8 mouse cellular contexts compared by ENCODE assay signal in the genomic region with DNA sequence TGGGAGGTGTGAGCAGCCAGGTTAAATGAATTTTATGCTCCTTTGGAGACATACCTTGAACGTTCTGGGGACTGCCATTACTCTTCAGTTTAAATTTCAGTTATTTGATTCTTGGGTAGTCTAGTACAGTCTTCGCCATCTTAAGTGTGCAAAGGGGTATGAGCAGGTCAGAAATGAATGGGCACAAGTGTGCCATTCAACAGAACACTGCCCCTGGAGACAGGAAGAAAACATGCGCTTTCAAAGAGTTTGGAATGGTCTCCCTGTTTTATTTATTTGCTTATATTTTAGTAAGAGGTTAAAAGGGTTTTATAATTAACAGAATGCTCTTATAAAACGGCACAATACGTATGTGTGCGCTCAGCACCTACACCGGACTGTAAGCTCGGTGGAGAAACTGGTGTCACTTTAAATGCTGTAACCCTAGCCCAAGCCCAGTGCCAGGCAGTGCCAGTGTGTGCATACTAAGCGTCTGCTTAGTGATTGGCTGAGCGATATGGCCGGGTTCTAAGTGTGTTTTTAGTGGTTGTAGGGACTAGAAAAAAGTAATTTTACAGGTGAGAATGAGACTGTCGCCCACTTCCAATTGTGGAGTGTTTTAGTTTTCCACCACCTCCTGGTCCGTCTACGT. TPM values are rescaled to one million over a fixed set of nuclear protein-coding genes. Genes with fewer than 3 reads are reported as not detected.
A peak's percentile ranks its signal among the peaks of the same experiment; 100 is the strongest.
DNase-seq lines count a peak whose midpoint lies in the region; ATAC-seq and TF ChIP-seq lines count a peak whose summit lies in the region.

No protein-coding gene starts in this region.

- peak; percentile 35 for TF ChIP-seq CTCF in hindbrain, postnatal 0 days (IDR thresholded peaks at IDR 0.05; ENCODE audit: low read depth)

- no peak for ATAC-seq in embryonic facial prominence, embryonic 14.5 days (ENCODE audit: low read depth)
- ATAC-seq in hindbrain, postnatal 0 days: no peak

- intact Hi-C loops in heart, postnatal 25 days (cut with DNase I): no loop called here

- no peak overlapping the region for H3K27ac ChIP-seq in heart, embryonic 10.5 days
- H3K27ac ChIP-seq in embryonic facial prominence, embryonic 14.5 days (replicated peaks; ENCODE audit: low read depth, low read length): no peak overlapping the region
- peak overlapping the region; percentile 85; the same call in 1 of the 2 replicates for H3K27ac ChIP-seq in hindbrain, postnatal 0 days
- peak overlapping the region; percentile 70 for H3K27ac ChIP-seq in macrophage

- H3K9ac ChIP-seq in embryonic facial prominence, embryonic 14.5 days (ENCODE audit: low read depth, low read length): peak overlapping the region; percentile 81; the same call in 1 of the 2 replicates
- H3K9ac ChIP-seq in hindbrain, postnatal 0 days (replicated peaks; ENCODE audit: low read length): peak overlapping the region; percentile 89

- peaks cover 63% of the 10 kb centered on the region for H3K79me2 ChIP-seq in macrophage (ENCODE audit: inconsistent target)

- peaks cover 23% of the 10 kb centered on the region for H3K4me1 ChIP-seq in heart, embryonic 10.5 days
- H3K4me1 ChIP-seq in embryonic facial prominence, embryonic 14.5 days (ENCODE audit: control insufficient read depth, insufficient read depth, low read length): peaks cover 7% of the 10 kb centered on the region
- H3K4me1 ChIP-seq in hindbrain, postnatal 0 days (ENCODE audit: insufficient read depth, low read length): peaks cover 13% of the 10 kb centered on the region; the same call in 1 of the 2 replicates

- H3K27me3 ChIP-seq in heart, embryonic 10.5 days (ENCODE audit: insufficient read depth, poor library complexity, severe bottlenecking): no peaks in the 10 kb centered on the region
- H3K27me3 ChIP-seq in embryonic facial prominence, embryonic 14.5 days (replicated peaks; ENCODE audit: control insufficient read depth, insufficient read depth, low read length): no peaks in the 10 kb centered on the region
- no peaks in the 10 kb centered on the region for H3K27me3 ChIP-seq in hindbrain, postnatal 0 days (ENCODE audit: insufficient read depth, low read length)

- H3K36me3 ChIP-seq in heart, embryonic 10.5 days: no peaks in the 10 kb centered on the region
- H3K36me3 ChIP-seq in embryonic facial prominence, embryonic 14.5 days (ENCODE audit: control insufficient read depth, insufficient read depth, low read length): no peaks in the 10 kb centered on the region
- H3K36me3 ChIP-seq in hindbrain, postnatal 0 days (ENCODE audit: insufficient read depth, low read length): no peaks in the 10 kb centered on the region
- H3K36me3 ChIP-seq in macrophage (ENCODE audit: inconsistent target): no peaks in the 10 kb centered on the region

- H3K4me2 ChIP-seq in embryonic facial prominence, embryonic 14.5 days (ENCODE audit: low read depth, low read length): peak overlapping the region; percentile 85
- H3K4me2 ChIP-seq in hindbrain, postnatal 0 days (ENCODE audit: low read depth, low read length): peak overlapping the region; percentile 83

- no peaks in the 10 kb centered on the region for H3K9me3 ChIP-seq in heart, embryonic 10.5 days
- no peaks in the 10 kb centered on the region for H3K9me3 ChIP-seq in embryonic facial prominence, embryonic 14.5 days (ENCODE audit: control insufficient read depth, low read length)
- H3K9me3 ChIP-seq in hindbrain, postnatal 0 days (ENCODE audit: low read length): no peaks in the 10 kb centered on the region

- H3K4me3 ChIP-seq in heart, embryonic 10.5 days: peak overlapping the region; percentile 87
- H3K4me3 ChIP-seq in embryonic facial prominence, embryonic 14.5 days (ENCODE audit: low read depth, low read length): peak overlapping the region; percentile 74
- H3K4me3 ChIP-seq in hindbrain, postnatal 0 days (ENCODE audit: low read length): peak overlapping the region; percentile 74
- peak overlapping the region; percentile 70 for H3K4me3 ChIP-seq in macrophage (ENCODE audit: inconsistent target)

- DNase-seq in heart, embryonic 10.5 days (ENCODE audit: low spot score): no peak
- DNase-seq in heart, postnatal 25 days (ENCODE audit: low spot score): no peak
- no peak for DNase-seq in embryonic facial prominence, embryonic 14.5 days (ENCODE audit: low spot score)
- peak; percentile 27 for DNase-seq in hindbrain, postnatal 0 days (ENCODE audit: low spot score)
- no peak for DNase-seq in urinary bladder, adult 18-20 months (ENCODE audit: low spot score in 2 of 2)
- no peak for DNase-seq in frontal cortex, postnatal 10 days (ENCODE audit: low spot score in 2 of 2)
- DNase-seq in frontal cortex, postnatal 14 days (ENCODE audit: low spot score in 2 of 2): no peak

- WGBS in heart, embryonic 10.5 days: 59% methylated on average over 14 of the region's 14 CpGs
- 42% methylated on average over 14 of the region's 14 CpGs for WGBS in embryonic facial prominence, embryonic 14.5 days
- WGBS in hindbrain, postnatal 0 days: 41% methylated on average over 14 of the region's 14 CpGs
- WGBS in macrophage (ENCODE audit: missing documents): 25% methylated on average over 14 of the region's 14 CpGs

RNA-seq across cellular contexts. Expression of gene Gnptab, which starts 1.6 kb away (rescaled TPM):
- polyA plus RNA-seq in heart, embryonic 10.5 days (2016; fragmentation: Nextera tagmentation; extraction: Ambion mirVana): 8.2 and 8.8 TPM in 2 replicates
- total RNA-seq in heart, postnatal 25 days (2021): 10 to 100 TPM; 25.5 to 29.9 TPM
- 9.2 and 9.4 TPM in 2 replicates for polyA plus RNA-seq in embryonic facial prominence, embryonic 14.5 days (2014; fragmentation: Nextera tagmentation; extraction: Ambion mirVana)
- total RNA-seq in hindbrain, postnatal 0 days (2014; rRNA removed): 40.5 and 41.2 TPM in 2 replicates
- polyA plus RNA-seq in hindbrain, postnatal 0 days (2015; fragmentation: Nextera tagmentation; extraction: Ambion mirVana): 17.9 and 19.0 TPM in 2 replicates
- 100 to 1,000 TPM in 13 of 26 experiments, 10 to 100 TPM in 13; 28.8 to 151 (median 99.6) TPM for total RNA-seq in macrophage (2018; cell fraction: chromatin; rRNA removed)
- total RNA-seq in macrophage (2018; cell fraction: cytosol; rRNA removed): 10 to 100 TPM; 32.2 to 72.7 (median 51.5) TPM
- 100 to 1,000 TPM in 5 of 26 experiments, 10 to 100 TPM in 21; 45.1 to 176 (median 89.0) TPM for total RNA-seq in macrophage (2018; cell fraction: nucleus; rRNA removed)
- polyA plus RNA-seq in macrophage (2018): 34.0 to 83.1 TPM (median 76.6 TPM) in 3 replicates

RNA-seq across cellular contexts. Expression of gene Dram1, which starts 1.7 kb away (rescaled TPM):
- polyA plus RNA-seq in heart, embryonic 10.5 days (2016; fragmentation: Nextera tagmentation; extraction: Ambion mirVana): 0.83 and 0.86 TPM in 2 replicates
- 1 to 10 TPM; 3.8 to 4.1 TPM for total RNA-seq in heart, postnatal 25 days (2021)
- 4.9 and 5.7 TPM in 2 replicates for polyA plus RNA-seq in embryonic facial prominence, embryonic 14.5 days (2014; fragmentation: Nextera tagmentation; extraction: Ambion mirVana)
- total RNA-seq in hindbrain, postnatal 0 days (2014; rRNA removed): 0.18 and 0.42 TPM in 2 replicates
- polyA plus RNA-seq in hindbrain, postnatal 0 days (2015; fragmentation: Nextera tagmentation; extraction: Ambion mirVana): 0.51 and 0.62 TPM in 2 replicates
- 10 to 100 TPM in 23 of 26 experiments, 1 to 10 TPM in 3; 7.2 to 72.1 (median 20.8) TPM for total RNA-seq in macrophage (2018; cell fraction: chromatin; rRNA removed)
- total RNA-seq in macrophage (2018; cell fraction: cytosol; rRNA removed): 10 to 100 TPM; 13.4 to 41.9 (median 20.7) TPM
- total RNA-seq in macrophage (2018; cell fraction: nucleus; rRNA removed): 100 to 1,000 TPM in 2 of 26 experiments, 10 to 100 TPM in 24; 17.4 to 114 (median 41.6) TPM
- 15.4 to 26.6 TPM (median 23.8 TPM) in 3 replicates for polyA plus RNA-seq in macrophage (2018)

Comparison
In these comparisons a context has a peak if more than half of its experiments do, and no peak if none do; other contexts are left out.
1. H3K27ac ChIP-seq: peak in hindbrain, postnatal 0 days (single experiment) and macrophage (single experiment); none in heart, embryonic 10.5 days (single experiment) and embryonic facial prominence, embryonic 14.5 days (single experiment).
2. Peak in every context shown above with its lines, with median percentiles within 50 percentile points of each other: H3K4me3 ChIP-seq.